Mouse (Mus musculus): Measurements from ENCODE around the gene Ncor2.

DNA sequence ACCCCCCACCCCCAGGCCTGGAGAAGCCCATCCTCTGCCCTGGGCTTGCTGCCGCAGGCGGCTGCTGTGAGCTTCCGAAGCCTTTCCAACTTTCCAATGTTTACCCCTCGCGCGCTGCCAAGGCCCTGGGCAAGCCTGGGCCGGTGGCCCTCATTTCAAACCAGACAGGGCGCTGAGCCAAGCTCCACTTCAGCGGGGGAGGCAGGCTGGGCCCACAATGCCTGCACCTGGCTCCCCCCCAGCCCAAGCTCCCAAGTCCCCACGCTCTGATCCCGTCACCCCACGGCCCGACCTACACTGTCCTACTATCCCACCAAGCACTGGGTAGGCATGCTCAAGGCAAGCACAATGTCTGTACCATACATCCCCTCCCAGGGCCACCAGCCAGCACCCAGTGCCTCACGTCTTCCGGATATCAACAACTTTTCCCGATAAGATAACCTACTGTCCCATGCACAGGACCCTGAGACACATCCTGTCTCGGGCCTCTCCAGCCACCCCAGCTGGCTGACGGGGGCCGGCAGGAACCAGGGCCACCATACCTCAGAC lies 38.8 kb downstream of the Ncor2 start:
- TF ChIP-seq TAL1 (IDR thresholded peaks at IDR 0.05; ENCODE audit: low read length) (no peak), GATA1 (IDR thresholded peaks at IDR 0.05; ENCODE audit: low read length) (no peak)
